Mouse (Mus musculus): ENCODE results near the gene Mef2a.
A peak's percentile ranks its signal among the peaks of the same experiment; 100 is the strongest.

The Mef2a gene

DNA sequence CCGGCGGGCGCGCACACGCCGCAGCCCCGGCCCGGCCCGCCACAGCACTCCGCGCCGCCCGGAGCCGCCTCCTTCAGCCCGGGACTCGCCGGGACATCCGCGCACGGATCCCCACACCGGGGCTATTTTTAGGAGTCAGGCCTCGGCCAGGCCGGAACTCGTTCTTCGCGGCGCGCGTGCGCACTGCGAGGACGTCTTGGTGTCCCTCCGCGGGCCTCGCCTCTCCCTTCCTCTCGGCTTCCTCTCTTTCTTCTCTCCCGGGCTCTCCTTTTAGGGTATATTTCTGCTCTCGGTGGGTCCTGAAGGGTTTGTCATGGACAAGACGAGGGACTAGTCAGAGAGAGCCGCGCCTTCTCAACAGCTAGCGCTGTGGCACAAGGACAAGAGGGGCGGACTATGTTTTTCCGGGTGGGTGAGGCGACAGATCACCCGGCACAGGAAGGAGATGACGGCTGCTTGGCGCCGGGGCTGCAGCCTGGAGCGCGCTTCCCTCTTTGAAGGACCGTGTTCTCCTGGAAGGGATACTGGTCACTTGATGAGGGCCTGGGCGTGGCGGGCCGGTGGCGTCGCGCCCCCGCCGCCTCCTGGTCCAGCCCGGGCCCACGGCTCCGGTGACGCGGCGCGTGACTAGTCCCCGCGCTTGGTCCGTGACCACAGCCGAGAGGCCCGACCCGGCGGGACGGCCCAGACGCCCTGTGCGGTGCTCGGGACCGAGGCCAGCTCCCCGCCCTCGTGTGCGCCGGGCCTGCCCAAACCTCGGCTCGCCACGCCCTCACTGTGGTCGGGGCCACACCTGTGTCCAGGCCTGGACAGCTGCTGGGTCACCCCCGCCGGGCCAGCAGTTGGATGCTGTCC, at the start of gene Mef2a:
Gene Mef2a, minus strand, starts transcription at position 130 of the 855 bp plus-strand sequence.
- peak; percentile 95 to 97 for DNase-seq (ENCODE audit: low spot score in 2 of 2)

- peak in 1 of 2 experiments; percentile 59 for DNase-seq (ENCODE audit: low spot score in 2 of 2)
Observed at GRCm38 (mm10) chr7:67421476-67422186, 49.0 kb upstream of the Mef2a start.

- peak in 1 of 2 experiments; percentile 28 for DNase-seq (ENCODE audit: low spot score in 2 of 2)
Observed at GRCm38 (mm10) chr7:67421088-67421475, 48.4 kb upstream of the Mef2a start.

DNA sequence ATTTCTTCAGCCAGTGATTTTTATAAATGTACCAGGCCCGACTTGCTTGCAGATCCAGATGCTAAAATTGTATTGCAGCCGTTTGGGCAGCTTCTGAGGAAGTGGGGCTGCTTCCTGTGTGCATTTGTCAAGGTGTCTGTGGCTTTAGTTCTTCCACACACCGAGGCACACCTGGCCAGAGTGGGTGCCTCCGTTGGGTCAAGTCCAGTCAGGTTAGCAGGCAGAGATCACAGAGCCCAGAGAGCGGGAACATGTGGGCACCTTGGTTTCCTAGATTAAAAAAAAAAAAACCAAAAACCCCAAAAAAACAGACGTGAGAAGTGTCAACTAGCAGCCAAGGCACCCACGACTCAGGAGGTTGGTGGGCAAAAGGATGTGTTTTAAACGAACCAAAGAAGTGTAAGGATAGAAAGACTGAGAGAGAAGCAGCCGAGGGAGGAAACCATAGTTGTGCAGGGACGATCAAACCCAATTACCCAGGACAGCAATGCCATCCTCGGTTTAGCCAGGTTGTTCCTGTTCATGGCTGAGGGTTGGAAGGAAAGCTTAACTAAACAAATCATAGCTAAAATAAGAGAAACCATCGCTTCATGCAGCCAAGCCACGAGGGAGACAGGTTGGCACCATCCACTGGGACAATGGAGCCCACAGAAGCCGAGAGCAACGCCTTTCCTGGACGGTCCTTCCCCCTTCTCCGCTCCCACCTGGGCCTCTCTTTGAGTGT, 47.1 kb upstream of the Mef2a start:
- no peak for DNase-seq (ENCODE audit: low spot score in 2 of 2)

DNA sequence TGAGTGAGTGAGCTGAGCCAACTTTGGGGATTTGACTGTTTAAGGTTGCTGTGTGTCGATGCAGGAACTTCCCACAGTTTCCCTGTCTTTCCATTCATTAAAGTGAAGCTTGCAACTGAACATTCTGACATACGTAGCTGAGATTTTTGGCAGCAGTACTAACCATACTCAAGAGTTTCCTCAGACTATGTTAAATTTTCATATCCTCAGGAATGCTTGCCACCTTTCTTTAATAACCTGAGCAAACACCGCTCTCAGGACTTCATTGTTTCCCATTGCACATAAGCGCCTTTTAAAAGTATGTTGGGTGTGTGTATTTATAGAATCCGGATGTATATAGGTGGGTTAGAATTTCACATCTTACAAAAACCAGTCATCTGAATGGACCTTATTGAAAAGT, 45.5 kb upstream of the Mef2a start:
- DNase-seq (ENCODE audit: low spot score in 2 of 2), result no peak

GRCm38 (mm10) chr7:67414766-67415165, 42.1 kb upstream of the Mef2a start:
- no peak for DNase-seq (ENCODE audit: low spot score in 2 of 2)

DNA sequence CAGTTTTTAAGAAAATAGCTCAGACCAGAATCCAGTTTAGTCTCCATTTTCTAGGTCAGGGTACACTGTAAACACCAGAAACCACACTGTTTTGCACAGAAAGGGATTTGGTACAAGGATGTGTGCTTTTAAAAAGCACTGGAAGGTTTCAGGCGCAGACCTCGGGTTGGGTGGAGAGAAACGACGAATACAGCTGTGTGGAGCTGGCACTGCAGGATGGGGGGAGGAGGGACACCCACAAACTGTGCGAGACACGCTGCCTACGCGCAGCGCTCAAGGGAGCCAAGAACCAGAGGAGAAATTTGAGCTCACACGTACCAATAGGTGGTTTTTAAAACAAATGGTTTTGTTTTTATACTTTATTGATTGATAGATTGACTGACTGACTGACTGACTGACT, 40.0 kb upstream of the Mef2a start:
- no peak for DNase-seq (ENCODE audit: low spot score in 2 of 2)

- no peak for DNase-seq (ENCODE audit: low spot score in 2 of 2)
Observed at GRCm38 (mm10) chr7:67407019-67407418, 34.4 kb upstream of the Mef2a start.

- no peak for DNase-seq (ENCODE audit: low spot score in 2 of 2)
Observed at GRCm38 (mm10) chr7:67404176-67404575, 31.5 kb upstream of the Mef2a start.

DNA sequence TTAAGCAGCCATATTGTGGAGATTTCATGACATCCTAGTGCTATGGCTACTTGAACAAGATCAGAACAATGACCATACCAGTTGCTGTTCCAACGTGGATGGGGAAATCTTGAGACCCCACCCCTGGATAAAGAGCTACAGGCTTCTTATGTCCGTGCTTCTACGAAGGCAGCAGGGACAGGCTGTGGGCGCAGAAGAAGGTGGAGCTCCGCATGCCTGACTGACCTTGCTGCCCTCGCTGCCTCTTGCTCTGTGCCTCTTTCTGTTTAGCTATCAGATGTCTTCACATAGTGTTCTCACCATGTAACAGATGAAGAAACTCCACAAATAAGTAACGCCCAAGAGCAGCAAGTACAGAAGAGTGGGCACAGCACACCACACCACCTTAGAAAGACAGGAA, 29.7 kb upstream of the Mef2a start:
- no peak for DNase-seq (ENCODE audit: low spot score in 2 of 2)

GRCm38 (mm10) chr7:67401379-67401778, 28.7 kb upstream of the Mef2a start:
- no peak for DNase-seq (ENCODE audit: low spot score in 2 of 2)

- no peak for DNase-seq (ENCODE audit: low spot score in 2 of 2)
Observed at GRCm38 (mm10) chr7:67390760-67391159, 18.1 kb upstream of the Mef2a start.

- no peak for DNase-seq (ENCODE audit: low spot score in 2 of 2)
Observed at GRCm38 (mm10) chr7:67390095-67390494, 17.4 kb upstream of the Mef2a start.

- peak in 1 of 2 experiments; percentile 44 for DNase-seq (ENCODE audit: low spot score in 2 of 2)
Observed at GRCm38 (mm10) chr7:67384942-67385872, 12.5 kb upstream of the Mef2a start.

- DNase-seq (ENCODE audit: low spot score in 2 of 2), result no peak
Observed at GRCm38 (mm10) chr7:67380174-67381129, 7.8 kb upstream of the Mef2a start.

GRCm38 (mm10) chr7:67376796-67377195, 4.1 kb upstream of the Mef2a start:
- no peak for DNase-seq (ENCODE audit: low spot score in 2 of 2)

GRCm38 (mm10) chr7:67373975-67374374, 1.3 kb upstream of the Mef2a start:
- peak in 1 of 2 experiments; percentile 29 for DNase-seq (ENCODE audit: low spot score in 2 of 2)

DNA sequence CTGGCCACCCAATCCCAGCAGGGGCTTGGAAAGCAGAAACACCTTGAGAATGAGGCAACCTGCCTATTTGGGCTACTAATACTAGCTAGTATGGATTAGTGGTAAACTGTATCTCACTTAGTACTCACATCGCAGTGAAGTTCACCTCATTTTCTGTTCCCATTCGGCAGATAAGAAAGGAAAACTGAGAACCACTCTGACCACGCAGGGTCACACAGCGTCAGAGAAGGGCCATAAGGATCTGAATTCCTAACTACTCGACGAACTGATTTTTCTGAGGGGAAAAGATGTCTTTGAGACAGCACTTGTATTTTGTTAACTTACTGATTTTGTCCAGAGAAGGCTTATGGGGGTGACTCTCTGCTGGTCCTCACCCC, 914 bp upstream of the Mef2a start:
- DNase-seq (ENCODE audit: low spot score in 2 of 2), result no peak

GRCm38 (mm10) chr7:67371891-67372672, 576 bp downstream of the Mef2a start:
- DNase-seq (ENCODE audit: low spot score in 2 of 2), result peak; percentile 24 to 62

All from urinary bladder, postnatal 4 days (tissue).